ENCODE assay signal across 23 mouse cellular contexts in genomic region chr4:136308355-136308754, GRCm38 (mm10). TPM values are rescaled to one million over a fixed set of nuclear protein-coding genes. Genes with fewer than 3 reads are reported as not detected.
DNase-seq lines count a peak whose midpoint lies in the region; ATAC-seq and TF ChIP-seq lines count a peak whose summit lies in the region.
"Had no signal": no experiment of that assay in that cellular context is flagged by ENCODE, and none has a peak within 500 bp of the region (broad histone marks: within the 10 kb centered on the region; RNA-seq: fewer than 3 reads in every experiment).

No protein-coding gene starts in this region.

- no peak for ATAC-seq in intestine, postnatal 0 days
- no peak for ATAC-seq in intestine, embryonic 16.5 days
- ATAC-seq in midbrain, postnatal 0 days (ENCODE audit: low FRiP score) = no peak
- no peak for ATAC-seq in midbrain, embryonic 13.5 days

- H3K27ac ChIP-seq in intestine, postnatal 0 days (ENCODE audit: low read depth, low read length) = no peak overlapping the region
- H3K27ac ChIP-seq in intestine, embryonic 16.5 days (ENCODE audit: low read length) = no peak overlapping the region
- H3K27ac ChIP-seq in midbrain, postnatal 0 days (ENCODE audit: low read depth, low read length) = no peak overlapping the region
- H3K27ac ChIP-seq in midbrain, embryonic 13.5 days = no peak overlapping the region
- H3K27ac ChIP-seq: embryonic facial prominence, embryonic 12.5 days; heart, embryonic 13.5 days; hindbrain, embryonic 15.5 days; liver, embryonic 14.5 days; midbrain, embryonic 12.5 days had no signal

- 79% methylated on average over 2 of the region's 2 CpGs for WGBS in intestine, postnatal 0 days
- 55% methylated on average over 2 of the region's 2 CpGs for WGBS in intestine, embryonic 16.5 days
- WGBS in midbrain, postnatal 0 days = 57% methylated on average over 2 of the region's 2 CpGs
- WGBS in midbrain, embryonic 13.5 days = 56% methylated on average over 2 of the region's 2 CpGs

- DNase-seq in embryo, embryonic 10 days (ENCODE audit: low spot score) = peak; percentile 12
- no peak for DNase-seq in embryo, embryonic 11 days
- DNase-seq in midbrain, postnatal 0 days (ENCODE audit: low spot score) = peak; percentile 43
- DNase-seq in right cerebral cortex, postnatal 36 days (ENCODE audit: low spot score in 2 of 2) = no peak
- DNase-seq: adrenal gland, postnatal 14 days; cerebellum, adult 18-20 months; cerebellum, postnatal 10 days; gastrocnemius, postnatal 10 days; heart, postnatal 10 days; kidney, adult 8-10 months; kidney, postnatal 14 days; liver; lung, adult 2 months; lung, postnatal 14 days had no signal

- peak; percentile 17; the same call in 1 of the 2 replicates for TF ChIP-seq CTCF in intestine, postnatal 0 days (IDR thresholded peaks at IDR 0.05; ENCODE audit: low read depth)
- TF ChIP-seq CTCF in midbrain, postnatal 0 days (IDR thresholded peaks at IDR 0.05) = peak; percentile 59

- no peak overlapping the region for H3K4me3 ChIP-seq in intestine, postnatal 0 days (ENCODE audit: low read depth, low read length)
- no peak overlapping the region for H3K4me3 ChIP-seq in intestine, embryonic 16.5 days (ENCODE audit: low read length)
- H3K4me3 ChIP-seq in midbrain, postnatal 0 days (ENCODE audit: low read depth, low read length) = no peak overlapping the region
- H3K4me3 ChIP-seq in midbrain, embryonic 13.5 days (replicated peaks) = no peak overlapping the region
- H3K4me3 ChIP-seq: embryonic facial prominence, embryonic 12.5 days; heart, embryonic 13.5 days; hindbrain, embryonic 15.5 days; midbrain, embryonic 12.5 days had no signal

- no peak overlapping the region for H3K4me2 ChIP-seq in intestine, postnatal 0 days (replicated peaks; ENCODE audit: low read depth)
- no peak overlapping the region for H3K4me2 ChIP-seq in intestine, embryonic 16.5 days (ENCODE audit: low read depth, low read length)
- no peak overlapping the region for H3K4me2 ChIP-seq in midbrain, postnatal 0 days (ENCODE audit: low read depth, low read length, poor library complexity, severe bottlenecking)
- no peak overlapping the region for H3K4me2 ChIP-seq in midbrain, embryonic 13.5 days (replicated peaks)
- H3K4me2 ChIP-seq: embryonic facial prominence, embryonic 12.5 days; hindbrain, embryonic 15.5 days; midbrain, embryonic 12.5 days had no signal

- H3K9ac ChIP-seq in intestine, postnatal 0 days (ENCODE audit: low read depth, low read length) = no peak overlapping the region
- no peak overlapping the region for H3K9ac ChIP-seq in intestine, embryonic 16.5 days (ENCODE audit: low read depth, low read length)
- H3K9ac ChIP-seq in midbrain, postnatal 0 days (replicated peaks; ENCODE audit: low read length, poor library complexity, severe bottlenecking) = no peak overlapping the region
- H3K9ac ChIP-seq in midbrain, embryonic 13.5 days (replicated peaks) = no peak overlapping the region
- H3K9ac ChIP-seq: embryonic facial prominence, embryonic 12.5 days; heart, embryonic 13.5 days; hindbrain, embryonic 15.5 days; liver, embryonic 14.5 days; midbrain, embryonic 12.5 days had no signal

- no peaks in the 10 kb centered on the region for H3K27me3 ChIP-seq in intestine, postnatal 0 days (replicated peaks; ENCODE audit: control insufficient read depth, insufficient read depth, low read length)
- no peaks in the 10 kb centered on the region for H3K27me3 ChIP-seq in intestine, embryonic 16.5 days (replicated peaks; ENCODE audit: control insufficient read depth, insufficient read depth, low read length)
- H3K27me3 ChIP-seq in midbrain, postnatal 0 days (ENCODE audit: insufficient read depth, low read length) = no peaks in the 10 kb centered on the region
- H3K27me3 ChIP-seq in midbrain, embryonic 13.5 days = no peaks in the 10 kb centered on the region
- H3K27me3 ChIP-seq: embryonic facial prominence, embryonic 12.5 days; hindbrain, embryonic 15.5 days; midbrain, embryonic 12.5 days had no signal

- no peaks in the 10 kb centered on the region for H3K36me3 ChIP-seq in intestine, postnatal 0 days (ENCODE audit: control insufficient read depth, insufficient read depth)
- H3K36me3 ChIP-seq in intestine, embryonic 16.5 days (ENCODE audit: control insufficient read depth, insufficient read depth, low read length) = no peaks in the 10 kb centered on the region
- H3K36me3 ChIP-seq in midbrain, postnatal 0 days (ENCODE audit: insufficient read depth, low read length) = no peaks in the 10 kb centered on the region
- H3K36me3 ChIP-seq in midbrain, embryonic 13.5 days = no peaks in the 10 kb centered on the region
- H3K36me3 ChIP-seq: embryonic facial prominence, embryonic 12.5 days; heart, embryonic 13.5 days; hindbrain, embryonic 15.5 days; midbrain, embryonic 12.5 days had no signal

- no peaks in the 10 kb centered on the region for H3K4me1 ChIP-seq in intestine, postnatal 0 days (replicated peaks; ENCODE audit: control insufficient read depth, insufficient read depth, low read length)
- peaks cover 15% of the 10 kb centered on the region for H3K4me1 ChIP-seq in intestine, embryonic 16.5 days (ENCODE audit: control insufficient read depth, insufficient read depth, low read length)
- H3K4me1 ChIP-seq in midbrain, postnatal 0 days (ENCODE audit: insufficient read depth, low read length) = 0 out of 2 replicates have a peak, but pooled peaks cover 6% of the 10 kb centered on the region
- H3K4me1 ChIP-seq in midbrain, embryonic 13.5 days (replicated peaks) = peaks cover 25% of the 10 kb centered on the region

- no peaks in the 10 kb centered on the region for H3K9me3 ChIP-seq in intestine, postnatal 0 days (ENCODE audit: control insufficient read depth)
- no peaks in the 10 kb centered on the region for H3K9me3 ChIP-seq in intestine, embryonic 16.5 days (ENCODE audit: control insufficient read depth, low read length)
- H3K9me3 ChIP-seq in midbrain, postnatal 0 days (ENCODE audit: low read length) = no peaks in the 10 kb centered on the region
- no peaks in the 10 kb centered on the region for H3K9me3 ChIP-seq in midbrain, embryonic 13.5 days
- H3K9me3 ChIP-seq: embryonic facial prominence, embryonic 12.5 days; G1E; heart, embryonic 13.5 days; hindbrain, embryonic 15.5 days; midbrain, embryonic 12.5 days had no signal

RNA-seq across cellular contexts. Expression of gene Hnrnpr, which starts 2.4 kb away (rescaled TPM):
- 47.9 and 51.4 TPM in 2 replicates for polyA plus RNA-seq in intestine, postnatal 0 days (2015; fragmentation: Nextera tagmentation; extraction: Ambion mirVana)
- 101 and 106 TPM in 2 replicates for polyA plus RNA-seq in intestine, embryonic 16.5 days (2015; fragmentation: Nextera tagmentation; extraction: Ambion mirVana)
- 98.0 and 113 TPM in 2 replicates for total RNA-seq in midbrain, postnatal 0 days (2014; rRNA removed)
- 157 and 162 TPM in 2 replicates for polyA plus RNA-seq in midbrain, postnatal 0 days (2015; fragmentation: Nextera tagmentation; extraction: Ambion mirVana)
- 254 and 270 TPM in 2 replicates for polyA plus RNA-seq in midbrain, embryonic 13.5 days (2015; fragmentation: Nextera tagmentation; extraction: Ambion mirVana)

RNA-seq across cellular contexts. Expression of gene Zfp46, which starts 23.9 kb away (rescaled TPM):
- 6.7 and 7.5 TPM in 2 replicates for polyA plus RNA-seq in intestine, postnatal 0 days (2015; fragmentation: Nextera tagmentation; extraction: Ambion mirVana)
- 13.6 and 15.0 TPM in 2 replicates for polyA plus RNA-seq in intestine, embryonic 16.5 days (2015; fragmentation: Nextera tagmentation; extraction: Ambion mirVana)
- total RNA-seq in midbrain, postnatal 0 days (2014; rRNA removed) = 53.8 and 66.9 TPM in 2 replicates
- 27.2 and 27.7 TPM in 2 replicates for polyA plus RNA-seq in midbrain, postnatal 0 days (2015; fragmentation: Nextera tagmentation; extraction: Ambion mirVana)
- 39.5 and 40.7 TPM in 2 replicates for polyA plus RNA-seq in midbrain, embryonic 13.5 days (2015; fragmentation: Nextera tagmentation; extraction: Ambion mirVana)

Comparison
In these comparisons a context has a peak if more than half of its experiments do, and no peak if none do; other contexts are left out.
1. DNase-seq: peak in embryo, embryonic 10 days (single experiment) and midbrain, postnatal 0 days (single experiment); none in embryo, embryonic 11 days (single experiment) and right cerebral cortex, postnatal 36 days (0 of 2).